Mouse (Mus musculus): ENCODE results near the gene Fam171b.

- TF ChIP-seq CTCF (IDR thresholded peaks at IDR 0.05; ENCODE audit: extremely low read depth, insufficient read depth, low read length) (no peak), POLR2A (IDR thresholded peaks at IDR 0.05; ENCODE audit: extremely low read depth, insufficient read depth, low read length) (no peak)
Measured at GRCm38 (mm10) chr2:83901896-83902540, 89.6 kb downstream of the Fam171b start.
